Mouse (Mus musculus) kidney, postnatal 4 days (tissue): Measurements from ENCODE around the gene Tedc1.
A peak's percentile ranks its signal among the peaks of the same experiment; 100 is the strongest.

Source experiments
- DNase-seq, 2 experiments: peaks; one replicate each; pipeline ENCODE4 v3.0.0; 2021; ENCODE audit warnings: mixed read lengths in 2 of 2

Gene Tedc1

DNA sequence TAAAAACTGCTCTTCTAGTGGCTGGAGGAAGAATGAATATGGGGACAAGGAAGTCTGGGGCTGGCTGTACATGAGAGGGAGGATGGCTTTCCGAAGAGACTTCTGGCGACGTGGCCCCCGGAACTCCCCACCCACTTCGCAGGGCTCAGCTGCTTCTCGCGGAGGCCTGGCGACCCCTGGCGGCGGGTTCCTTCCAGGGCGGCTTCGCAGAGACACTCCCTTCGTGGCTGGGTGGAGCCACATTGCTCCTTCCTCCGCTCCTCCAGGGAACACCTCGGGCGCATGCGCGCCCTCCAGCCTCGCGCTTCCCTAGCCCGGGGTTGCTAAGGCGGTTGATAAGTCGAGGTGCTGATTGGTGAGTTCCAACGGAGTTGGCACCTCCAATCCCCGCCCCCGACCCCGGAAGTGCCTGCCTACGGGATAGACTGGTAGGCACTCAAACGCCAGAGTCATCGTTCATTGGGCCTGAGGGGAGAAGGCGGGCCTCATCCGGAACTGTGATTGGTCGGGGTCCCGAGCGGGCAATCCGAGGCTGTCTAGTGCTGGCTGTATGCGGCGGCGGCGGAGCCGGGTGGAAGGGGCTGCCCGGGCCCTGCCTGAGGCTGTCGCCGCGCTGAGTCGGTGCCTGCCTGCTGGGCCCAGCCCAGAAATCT, at the start of gene Tedc1:
Gene Tedc1, plus strand, starts transcription at position 535 of the 653 bp plus-strand sequence.
- DNase-seq: peak; percentile 100

DNA sequence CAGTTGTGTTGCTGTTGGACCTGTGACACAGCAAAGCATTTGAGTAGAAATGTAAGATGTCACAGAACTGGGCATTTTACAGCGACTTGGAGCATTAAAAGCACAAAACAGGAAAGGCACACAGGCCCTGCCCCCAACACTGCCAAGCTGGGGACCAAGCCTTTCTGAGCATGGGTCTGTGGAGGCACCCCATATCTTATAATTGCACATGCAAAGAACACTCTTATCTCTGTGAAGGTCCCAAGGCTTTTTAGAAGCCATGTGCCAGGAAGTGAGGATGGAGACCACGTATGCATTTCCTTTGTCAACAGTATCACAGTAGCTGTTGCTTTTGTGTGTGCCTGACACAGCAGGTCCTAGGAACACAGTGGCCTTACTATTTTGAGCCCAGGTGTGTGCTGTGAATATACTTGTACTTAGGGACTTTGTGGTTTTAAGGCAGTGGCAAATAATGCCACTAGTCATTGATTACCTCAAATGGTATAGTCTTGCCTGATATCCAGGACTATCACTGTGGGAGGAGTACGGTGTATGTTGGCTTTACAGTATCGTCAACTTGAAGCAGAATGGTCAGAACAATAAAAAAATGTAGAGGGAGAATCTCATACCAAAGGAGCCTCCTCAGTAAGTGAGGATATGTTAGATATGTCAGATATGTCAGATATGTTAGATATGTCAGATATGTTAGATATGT, 48.6 kb upstream of the Tedc1 start:
- DNase-seq: no peak

DNA sequence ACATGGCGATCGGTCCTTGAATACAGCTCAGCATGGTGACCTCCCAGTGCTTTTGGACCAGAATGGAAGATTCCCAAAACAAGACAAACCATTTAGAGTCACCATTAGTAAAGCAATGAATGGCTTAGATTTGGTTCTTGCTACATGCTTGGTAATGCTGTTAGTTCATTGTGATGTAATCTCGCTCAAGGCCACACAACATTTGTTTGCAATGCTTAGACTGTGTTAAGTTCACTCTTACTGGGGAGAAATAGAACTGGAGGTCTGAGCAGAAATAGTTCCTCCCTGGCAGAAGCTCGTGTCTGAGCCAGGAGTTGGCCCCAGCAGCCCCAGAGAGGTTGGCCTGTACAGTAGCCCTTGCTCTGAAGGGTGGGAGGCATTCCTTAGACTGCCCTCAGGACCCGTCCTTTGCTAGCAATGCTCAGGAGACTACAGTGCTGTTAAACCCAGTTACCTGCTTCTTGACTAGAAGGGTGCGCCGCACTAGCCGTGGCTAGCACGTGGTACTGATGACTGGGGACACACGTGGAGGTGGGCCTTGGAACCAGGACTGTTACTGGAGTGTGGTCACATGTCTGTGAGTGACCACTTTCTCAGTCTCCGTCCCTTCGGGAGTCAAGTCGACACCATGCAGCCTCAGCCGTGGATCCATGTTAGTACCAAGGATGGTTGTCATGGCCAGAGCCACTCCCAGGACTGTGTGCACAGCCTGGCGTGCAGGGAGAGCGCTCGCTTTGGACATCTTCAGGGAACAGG, 47.5 kb upstream of the Tedc1 start:
- DNase-seq: no peak

DNA sequence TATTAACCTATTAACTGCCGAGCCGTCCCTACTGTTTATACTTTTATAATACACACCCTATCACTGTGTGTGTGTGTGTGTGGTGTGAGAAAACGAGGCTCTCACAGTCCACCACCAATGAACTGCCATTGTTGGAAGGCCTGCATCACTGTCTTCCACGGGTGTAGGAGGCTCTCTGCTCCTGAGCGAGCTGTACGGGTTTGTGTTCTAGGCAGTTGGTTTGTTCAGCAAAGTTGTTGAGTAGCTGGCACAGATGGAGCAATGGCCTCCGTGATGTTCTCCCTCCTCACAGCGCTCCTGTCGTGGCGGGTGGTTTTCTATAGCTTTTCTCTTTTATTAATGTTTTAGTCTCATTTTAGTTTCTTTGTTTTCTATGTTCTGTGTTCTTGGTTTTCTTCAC, 46.4 kb upstream of the Tedc1 start:
- no peak for DNase-seq

DNA sequence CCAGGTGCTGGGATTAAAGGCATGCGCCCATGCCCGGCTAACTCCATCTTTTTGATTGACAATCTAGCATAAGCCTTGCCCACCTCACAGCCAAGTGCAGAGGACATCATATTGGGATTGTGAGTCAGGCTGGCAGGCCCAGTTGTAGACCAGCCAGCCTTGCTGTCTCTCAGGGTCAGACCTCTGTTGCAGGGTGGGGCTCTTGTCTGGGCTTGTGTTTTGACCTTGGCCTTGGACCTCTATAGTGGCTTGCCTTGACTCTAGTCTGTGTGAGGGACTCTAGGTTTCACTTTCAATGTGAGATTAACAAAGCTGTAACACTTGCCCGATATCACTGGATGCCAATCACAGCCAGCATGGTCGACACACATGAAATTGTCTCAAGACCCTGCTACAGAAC, 42.1 kb upstream of the Tedc1 start:
- DNase-seq: no peak

DNA sequence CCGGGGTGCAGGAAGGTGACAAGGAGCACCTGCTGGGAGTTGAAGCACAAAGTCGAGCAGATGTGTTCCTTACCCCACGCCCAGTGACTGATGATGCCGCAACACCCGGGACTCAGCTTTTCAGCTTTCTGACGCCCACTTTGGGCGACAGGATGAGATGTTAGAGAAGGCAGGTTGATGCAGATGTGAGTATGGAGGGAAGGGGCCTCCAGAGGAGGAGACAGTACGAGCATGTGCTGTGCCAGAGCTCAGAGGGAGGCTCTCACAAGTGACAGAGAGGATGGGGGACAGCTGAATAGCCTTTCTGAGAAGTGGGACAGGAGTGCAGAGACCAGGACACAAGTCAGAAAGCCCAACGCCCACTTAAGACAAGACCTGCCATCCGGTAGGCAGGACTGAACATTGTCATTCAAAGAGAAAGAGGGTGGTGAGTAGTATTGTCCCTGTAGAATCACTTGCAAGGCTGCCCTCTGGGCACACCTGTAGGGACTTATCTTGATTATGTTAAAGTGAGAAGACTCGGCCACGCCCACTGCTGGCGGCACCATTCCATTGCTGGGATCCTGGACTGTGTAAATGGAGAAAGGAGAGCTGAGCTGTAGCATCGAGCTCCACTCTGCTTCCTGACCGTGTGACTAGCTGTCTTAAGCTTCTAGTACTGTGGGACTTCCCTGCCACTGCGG, 41.2 kb upstream of the Tedc1 start:
- no peak for DNase-seq

DNA sequence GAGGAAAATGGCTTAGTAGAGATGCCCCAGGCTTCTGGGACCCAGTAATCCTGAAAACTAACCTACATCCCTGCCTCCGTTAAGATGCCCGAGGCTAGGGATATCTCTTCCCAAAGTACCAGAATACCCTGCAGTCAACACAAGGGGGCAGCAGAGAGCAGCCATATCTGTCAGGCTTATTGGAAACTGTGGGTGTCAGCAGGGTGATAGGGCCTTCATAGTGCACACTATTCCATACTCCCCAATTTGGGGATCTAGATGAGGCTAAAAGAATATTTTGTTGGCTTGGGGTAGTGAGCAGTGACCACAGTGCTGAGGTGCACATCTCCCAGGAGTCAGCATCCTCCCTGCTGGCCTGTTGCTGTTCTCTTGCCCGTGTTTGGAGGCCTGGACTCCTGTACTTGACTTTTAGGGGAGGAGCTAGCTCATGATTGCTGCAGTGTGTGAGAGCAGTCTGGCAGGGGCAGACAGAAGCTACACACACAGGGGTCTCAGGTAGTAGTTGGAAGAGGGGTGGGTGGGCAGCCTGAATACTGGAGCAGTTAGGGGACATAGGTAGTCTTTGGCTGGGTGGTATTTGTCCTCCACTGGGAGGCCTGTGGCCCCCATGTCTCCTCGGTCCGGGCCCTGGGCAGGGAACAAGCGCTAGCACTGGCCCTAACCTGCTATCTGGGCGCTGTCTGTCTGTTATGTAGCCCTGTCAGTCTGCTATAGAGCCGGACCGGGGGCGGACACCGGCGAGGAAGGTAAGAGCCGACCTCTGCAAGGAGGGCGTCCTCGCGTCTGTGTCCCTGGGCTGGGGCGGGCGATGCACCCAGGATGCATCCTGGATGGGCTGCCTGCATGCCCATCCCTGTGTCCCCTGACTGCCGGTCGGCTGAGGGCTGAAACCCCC, 36.5 kb upstream of the Tedc1 start:
- peak; percentile 88 to 89 for DNase-seq

DNA sequence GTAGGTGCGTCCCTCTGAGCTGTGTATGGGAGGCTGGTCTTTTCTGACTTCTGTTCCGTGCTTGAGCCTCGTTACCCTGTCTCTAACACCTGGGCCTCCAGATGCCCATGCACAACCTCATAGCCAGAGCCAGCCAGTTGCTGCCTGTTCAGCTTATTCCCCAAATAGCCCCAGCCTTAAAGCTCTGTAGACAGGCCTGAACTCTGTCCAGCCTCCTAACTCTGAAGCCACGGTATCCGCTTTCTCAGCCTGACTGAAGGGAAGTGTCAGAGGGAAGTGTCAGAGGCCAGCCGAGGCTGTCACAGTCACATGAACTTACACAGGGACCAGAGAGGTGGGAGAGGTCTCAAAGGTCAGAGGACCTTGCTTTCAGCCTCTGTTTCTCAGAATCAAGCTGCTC, 31.5 kb upstream of the Tedc1 start:
- DNase-seq: no peak

DNA sequence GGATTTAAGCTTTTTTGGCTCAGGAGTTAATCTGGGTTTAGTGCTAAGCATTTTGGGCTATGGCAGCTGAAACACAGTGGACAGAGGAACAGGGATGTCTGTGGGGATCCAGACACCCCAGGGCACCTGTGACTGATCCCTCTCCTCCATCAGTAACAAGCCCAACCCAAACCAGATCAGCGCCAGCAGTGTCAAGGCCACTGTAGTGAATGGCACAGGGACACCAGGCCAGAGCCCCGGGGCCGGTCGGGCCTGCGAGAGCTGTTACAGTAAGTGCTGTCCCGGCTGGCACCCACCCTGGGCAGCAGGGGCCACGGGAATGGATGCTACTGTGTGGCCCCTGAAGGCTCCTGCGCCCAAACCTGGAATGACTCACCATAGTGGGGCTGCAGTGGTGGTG, 25.5 kb upstream of the Tedc1 start:
- no peak for DNase-seq

DNA sequence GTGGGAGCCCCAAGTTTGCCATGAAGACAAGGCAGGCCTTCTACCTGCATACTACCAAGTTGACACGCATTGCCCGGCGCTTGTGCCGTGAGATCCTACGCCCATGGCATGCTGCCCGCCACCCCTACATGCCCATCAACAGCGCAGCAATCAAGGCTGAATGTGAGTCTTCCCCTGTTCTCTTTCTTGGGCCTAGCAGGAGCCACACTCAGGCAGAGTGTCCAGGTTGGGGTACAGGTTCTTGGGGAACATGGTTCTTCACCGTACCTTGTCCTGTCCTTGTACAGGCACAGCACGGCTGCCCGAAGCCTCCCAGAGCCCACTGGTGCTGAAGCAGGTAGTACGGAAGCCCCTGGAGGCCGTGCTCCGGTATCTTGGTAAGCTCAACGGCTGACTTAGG, 24.6 kb upstream of the Tedc1 start:
- DNase-seq: no peak

DNA sequence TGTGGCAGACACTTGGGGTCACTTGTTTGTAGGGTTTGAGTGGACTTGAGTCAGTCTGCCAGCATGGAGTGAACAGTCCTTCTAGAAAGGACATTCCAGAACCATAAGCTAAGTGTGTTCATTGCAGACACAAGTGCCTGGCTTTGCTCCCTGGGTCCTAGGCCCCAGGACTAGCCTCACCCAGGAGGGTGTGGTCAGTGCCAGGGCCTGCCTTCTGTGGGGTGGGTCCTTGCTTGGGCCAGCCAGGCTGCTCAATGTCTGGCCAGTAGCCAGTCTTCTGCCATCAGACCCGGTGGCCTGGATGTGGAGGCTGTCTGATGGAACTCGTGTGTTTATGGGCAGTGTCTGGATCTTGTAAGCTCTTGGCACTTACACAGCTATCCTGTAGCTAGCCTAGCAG, 23.7 kb upstream of the Tedc1 start:
- DNase-seq: peak in 1 of 2 experiments; percentile 37

DNA sequence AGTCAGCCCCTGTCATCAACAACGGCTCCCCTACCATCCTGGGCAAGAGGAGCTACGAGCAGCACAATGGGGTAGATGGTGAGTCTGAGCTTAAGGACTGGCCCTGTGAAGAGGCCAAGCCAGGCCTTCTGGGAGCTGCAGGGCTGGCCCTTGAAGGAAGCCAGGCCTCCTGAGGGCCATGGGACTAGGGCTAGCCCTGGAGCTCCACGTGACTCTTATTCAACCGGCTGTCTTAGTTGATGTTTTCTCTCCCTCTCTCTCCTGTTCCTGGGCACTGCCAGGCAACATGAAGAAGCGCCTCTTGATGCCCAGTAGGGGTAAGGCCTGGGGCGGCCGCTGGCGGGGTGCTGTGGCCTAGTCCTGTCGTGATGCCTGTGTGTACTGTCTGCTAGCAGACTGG, 23.0 kb upstream of the Tedc1 start:
- no peak for DNase-seq

DNA sequence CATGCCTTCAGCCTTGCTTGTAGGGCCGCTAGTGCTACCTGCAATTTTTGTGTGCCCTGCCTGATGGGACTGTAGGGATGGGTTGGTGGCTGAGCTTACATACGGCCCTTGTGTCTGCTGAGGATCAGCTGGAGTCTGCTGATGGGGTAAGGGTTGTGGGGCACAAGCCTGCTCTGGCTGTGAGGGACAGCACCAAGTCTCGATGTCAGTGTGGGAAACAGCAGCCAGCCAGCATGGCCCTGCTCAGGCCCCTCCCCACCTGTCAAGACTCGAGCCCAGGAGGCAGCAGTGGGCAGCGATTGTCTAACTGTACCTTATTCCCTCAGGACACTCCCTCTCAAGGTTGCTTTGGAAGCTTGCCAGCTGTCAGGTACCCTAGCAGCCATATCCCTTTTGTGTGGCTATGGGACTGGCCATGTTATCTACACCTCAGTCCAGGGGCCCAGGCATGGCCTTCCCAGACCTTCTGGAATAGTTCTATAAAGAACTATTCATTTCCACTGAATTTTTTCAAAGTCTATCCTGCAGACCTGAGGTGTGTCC, 22.3 kb upstream of the Tedc1 start:
- DNase-seq: no peak

DNA sequence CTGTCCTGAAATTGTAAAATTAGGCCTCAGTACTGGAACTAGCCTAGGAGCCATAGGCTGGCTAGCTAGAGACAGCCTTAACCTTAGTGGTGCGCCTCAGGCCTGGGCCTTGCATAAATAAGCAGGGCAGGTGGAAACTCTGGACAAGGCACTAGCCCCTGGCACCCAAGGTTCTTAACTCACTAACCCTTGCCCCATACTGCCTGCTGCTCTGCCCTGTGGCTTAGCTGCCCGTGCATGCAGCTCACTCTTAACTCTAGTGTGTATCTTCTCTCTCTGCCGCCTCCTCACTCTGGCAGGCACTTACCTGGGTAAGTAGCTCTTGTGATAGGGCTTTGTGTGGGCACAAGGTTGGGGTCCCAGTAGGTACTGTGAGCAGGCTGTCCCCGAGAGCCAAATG, 21.7 kb upstream of the Tedc1 start:
- no peak for DNase-seq

DNA sequence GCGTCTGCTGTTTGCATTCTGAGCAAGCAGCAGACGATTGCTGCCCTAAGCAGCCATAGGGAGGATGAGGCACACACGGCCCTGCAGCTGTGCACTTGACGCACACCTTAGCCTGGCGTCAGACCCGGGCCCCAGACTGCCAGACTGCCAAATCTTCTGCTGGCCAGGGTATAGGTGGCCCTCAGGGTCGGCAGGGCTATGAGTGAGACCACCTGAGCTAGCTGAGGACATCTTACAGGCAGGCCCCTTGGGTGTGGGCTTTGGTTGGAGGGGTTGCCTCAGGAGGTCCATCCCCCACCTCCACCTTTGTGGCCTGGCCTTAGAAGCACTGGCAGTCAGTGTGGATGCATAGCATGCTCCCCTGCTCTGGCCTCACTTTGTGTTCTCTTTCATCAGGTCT, 20.8 kb upstream of the Tedc1 start:
- no peak for DNase-seq

DNA sequence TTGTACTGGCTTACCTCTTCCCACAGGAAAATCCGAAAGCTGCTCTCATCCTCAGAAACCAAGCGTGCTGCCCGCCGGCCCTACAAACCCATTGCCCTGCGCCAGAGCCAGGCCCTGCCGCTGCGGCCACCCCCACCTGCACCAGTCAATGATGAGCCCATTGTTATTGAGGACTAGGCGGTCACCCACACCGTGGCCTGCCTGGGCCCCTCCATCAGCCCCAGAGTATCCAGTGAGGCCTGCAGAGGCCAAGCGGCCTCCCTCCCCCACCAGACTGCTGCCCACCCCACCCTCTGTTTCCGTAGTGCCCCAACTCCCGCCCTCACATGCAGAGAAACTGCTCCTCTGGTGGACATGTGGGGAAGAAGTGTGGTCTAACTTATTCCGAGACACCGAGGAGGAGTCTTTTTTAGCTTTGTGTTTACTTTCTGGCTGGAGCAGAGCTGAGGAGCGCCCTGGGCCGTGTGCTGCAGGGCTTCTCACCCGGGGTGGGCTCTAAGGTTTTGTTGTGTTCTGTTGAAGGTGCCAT, 19.7 kb upstream of the Tedc1 start:
- no peak for DNase-seq

DNA sequence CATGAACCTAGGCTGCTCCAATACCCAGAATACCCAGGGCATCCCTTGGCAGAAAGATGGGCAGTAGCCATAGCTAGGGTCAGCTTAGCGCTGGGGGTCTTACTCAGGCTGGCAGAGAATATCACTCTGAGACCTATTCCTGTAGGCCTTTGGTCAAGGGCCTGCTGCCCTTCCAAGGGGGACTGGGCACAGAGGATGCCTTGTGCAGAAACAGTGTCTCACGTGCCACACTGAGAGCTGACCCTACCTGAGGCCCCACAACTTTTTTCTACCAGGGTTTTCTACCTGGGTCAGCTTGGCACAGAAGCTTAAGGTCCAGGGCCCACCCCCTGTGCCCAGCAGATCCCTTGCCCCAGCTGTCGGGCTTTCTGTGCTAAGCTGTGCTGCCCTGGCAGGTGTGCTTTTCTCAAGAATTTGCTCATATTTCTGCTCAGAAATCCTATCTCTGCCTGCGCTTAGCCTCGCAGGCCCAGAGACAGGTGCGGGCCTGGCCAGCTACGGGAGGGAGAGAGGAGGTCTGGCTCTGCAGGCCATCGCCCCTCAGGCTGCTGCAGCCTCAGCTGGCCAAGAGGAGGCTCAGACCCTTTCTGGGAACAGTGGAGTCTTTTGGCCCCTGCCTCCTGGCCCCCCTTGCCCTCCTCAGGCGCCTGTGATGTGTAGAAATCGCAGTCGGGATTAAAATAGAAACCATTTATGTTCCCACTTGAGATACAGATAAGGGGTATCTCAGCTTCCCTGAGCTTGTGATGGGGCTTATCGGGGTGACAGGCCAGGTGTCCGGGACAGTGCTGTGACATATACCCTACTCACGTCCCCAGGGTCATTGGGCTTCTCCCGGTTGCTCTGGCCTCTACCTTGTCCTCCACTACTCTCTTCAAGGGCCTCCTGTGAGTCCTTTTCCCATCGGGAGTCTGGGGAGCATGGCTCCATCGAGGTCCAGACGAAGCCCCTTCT, 18.7 kb upstream of the Tedc1 start:
- DNase-seq: no peak

DNA sequence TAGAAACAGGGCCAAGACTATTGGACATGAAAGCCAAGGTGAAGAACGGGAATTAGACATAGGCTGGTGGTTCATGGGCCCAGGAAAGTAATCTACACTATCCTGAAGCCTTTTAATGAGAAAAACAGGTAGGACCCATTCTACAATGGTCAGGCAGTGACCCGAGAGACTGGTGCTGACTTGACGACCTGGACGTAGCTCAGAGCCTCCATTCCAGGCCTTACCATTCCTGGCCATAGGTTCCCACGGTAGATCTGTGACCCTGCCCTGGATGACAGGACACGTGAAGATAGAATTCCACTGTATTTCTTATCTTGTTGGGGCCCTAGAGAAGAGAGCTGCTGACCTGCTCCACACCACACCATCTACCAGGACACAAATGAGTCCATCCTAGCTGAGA, 17.9 kb upstream of the Tedc1 start:
- DNase-seq: no peak

DNA sequence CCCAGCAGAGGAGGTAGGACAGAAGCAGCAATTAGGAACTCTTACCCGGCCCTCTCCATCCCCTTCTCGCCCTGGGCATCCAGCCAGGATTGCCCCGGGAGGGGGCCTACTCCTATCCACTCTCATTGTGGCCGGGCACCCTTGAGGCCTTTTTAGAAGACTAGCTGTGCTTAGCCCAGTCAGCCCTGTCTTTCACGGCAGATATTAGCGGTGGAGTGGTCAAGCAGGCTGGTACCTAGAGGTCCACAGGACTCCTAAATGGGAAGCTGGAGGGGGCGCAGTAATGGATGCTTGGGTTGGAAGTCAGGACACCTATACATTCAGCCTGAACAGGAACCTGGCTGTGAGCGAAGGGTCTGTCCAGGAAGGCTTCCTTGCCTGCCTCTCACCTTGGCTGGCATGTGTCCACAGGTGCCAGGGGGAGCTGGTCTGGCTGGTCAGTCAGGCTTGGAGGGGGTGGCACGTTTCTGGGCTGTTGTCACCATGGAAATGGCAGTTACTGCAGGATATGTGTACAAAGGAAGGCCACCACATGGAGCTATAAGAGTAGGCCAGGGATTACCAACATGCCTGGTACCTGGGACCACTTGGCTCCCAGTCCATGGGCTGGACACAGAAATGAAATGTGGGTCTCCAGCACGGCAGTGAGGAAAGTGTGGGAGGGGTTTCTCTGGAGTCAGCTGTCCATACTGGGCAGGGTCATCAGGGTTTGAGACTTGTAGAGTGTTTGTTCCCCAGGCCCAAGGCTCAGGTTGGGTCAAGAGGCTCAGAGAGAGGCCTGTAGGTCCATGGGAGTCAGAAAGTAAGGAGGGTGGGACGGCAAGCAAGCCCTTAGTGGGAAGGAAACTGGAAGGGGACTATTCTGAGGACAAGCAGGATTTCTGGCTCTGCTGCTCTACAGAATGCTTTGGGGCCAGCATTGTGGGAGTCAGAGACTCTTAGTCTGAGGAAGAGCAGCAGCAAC, 17.0 kb upstream of the Tedc1 start:
- DNase-seq: peak; percentile 64 to 75
